Mouse (Mus musculus): Measurements from ENCODE around the gene Cradd.

DNA sequence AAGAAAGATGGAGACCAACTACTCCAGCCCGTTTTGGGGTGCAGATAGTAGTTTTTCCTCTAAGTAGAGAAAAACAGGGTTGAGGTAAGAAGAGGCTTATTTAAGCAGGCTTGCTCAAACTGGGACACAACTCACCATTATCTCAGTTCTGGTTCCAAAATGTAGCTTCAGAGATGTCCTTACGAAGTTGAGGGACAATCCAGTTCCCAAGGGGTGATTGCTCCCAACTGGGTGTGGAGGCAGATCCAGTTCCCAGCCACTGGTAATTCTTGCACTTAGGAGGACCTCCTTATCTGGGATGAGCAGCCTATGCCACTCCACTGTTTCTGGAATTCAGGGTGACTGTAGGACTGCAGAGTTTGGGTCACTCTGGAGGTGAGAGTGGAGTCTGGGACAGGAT lies 159.0 kb downstream of the Cradd start:
- TF ChIP-seq CTCF (IDR thresholded peaks at IDR 0.05; ENCODE audit: low read depth), result no peak
- TF ChIP-seq EP300 (IDR thresholded peaks at IDR 0.05; ENCODE audit: low read depth), result no peak
